Mouse (Mus musculus): Measurements from ENCODE around the gene Hspa8.

DNA sequence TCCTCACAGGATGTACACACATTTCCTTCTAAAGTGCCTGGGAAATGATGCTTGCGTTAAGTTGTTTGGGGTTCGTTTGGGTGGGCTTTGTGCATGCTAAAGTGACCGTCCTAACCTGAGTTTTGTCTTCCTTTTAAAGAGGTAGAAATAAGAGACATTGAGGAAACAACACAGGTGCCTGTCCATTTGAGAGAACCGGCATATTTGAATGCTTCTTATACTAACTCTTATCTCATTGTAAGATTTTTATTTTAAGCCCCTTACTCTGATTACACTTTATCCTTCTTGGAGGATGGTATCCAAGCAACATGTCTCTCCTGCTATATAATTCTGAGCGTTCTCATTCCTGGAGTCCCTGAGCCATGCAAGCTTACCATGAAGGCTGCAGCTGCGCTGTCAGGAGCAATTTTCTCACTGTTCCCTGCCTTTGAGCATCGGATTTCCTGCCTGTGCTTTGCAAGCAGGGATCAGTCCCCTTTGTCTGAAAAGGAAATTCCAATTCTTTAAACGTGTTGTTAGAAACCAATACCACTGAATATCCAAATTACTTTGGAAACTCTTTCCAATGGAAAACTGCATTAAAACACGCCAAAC is 16.3 kb upstream of the Hspa8 start:
- TF ChIP-seq TAL1 (IDR thresholded peaks at IDR 0.05; ENCODE audit: low read length), result no peak
- no peak for TF ChIP-seq GATA1 (IDR thresholded peaks at IDR 0.05; ENCODE audit: low read length)
